Mouse (Mus musculus): ENCODE results near the gene Tmem164. TPM values are rescaled to one million over a fixed set of nuclear protein-coding genes. Genes with fewer than 3 reads are reported as not detected.

The Tmem164 gene
- total RNA-seq, 4 experiments from 2014 or later = 17.0 to 19.5 (median 18.7) TPM

DNA sequence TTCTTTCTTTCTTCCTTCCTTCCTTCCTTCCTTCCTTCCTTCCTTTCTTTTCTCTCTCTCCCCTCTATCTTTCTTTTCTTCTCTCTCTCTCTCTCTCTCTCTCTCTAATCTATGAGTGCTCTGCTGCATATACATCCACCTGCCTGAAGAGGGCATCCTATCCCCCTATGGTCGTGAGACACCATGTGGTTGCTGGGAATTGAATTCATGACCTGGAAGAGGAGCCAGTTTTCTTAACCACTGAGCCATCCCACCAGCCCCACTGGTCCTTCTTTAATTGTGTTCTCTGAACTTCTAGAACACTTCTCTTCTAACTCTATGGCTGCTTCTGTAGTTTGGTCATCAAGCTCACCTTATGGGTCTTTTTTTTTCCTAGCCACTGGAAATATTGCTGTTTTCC is 146.4 kb downstream of the Tmem164 start:
- no peak for DNase-seq (ENCODE audit: low spot score in 2 of 2)

DNA sequence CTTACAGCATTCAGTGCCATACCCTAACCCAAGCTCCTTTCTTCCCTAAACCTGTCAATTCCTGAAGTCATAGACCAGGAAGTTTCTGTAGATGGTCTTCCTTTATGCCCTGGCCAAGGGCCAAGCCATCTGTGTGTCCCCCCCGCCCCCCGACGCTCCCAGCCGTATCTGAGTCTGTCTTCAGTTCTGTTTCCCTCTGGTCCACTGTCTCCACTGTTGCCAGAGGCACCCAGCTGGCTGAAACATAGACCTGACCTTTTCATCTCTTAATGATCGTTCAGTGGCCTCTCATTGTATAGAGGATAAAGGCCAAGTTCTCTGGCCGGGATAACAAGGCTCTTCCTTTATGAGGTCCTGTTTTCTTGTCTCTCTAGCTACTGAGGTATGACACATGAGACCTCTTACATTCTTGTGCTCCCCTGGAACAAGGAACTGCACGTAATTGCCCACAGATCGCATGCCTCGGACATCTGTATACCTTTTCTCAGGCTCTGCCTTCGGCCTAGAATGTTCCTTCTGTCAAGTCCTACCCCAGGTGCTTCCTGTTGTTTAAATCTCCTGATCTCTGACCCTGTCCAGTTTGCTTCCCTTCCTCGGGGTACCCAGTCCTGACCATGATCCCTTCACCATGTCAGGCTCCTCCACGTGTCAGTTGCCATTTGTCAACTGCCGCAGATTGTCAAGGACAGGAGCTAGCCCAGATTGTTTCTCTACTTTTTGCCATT is 147.1 kb downstream of the Tmem164 start:
- no peak for DNase-seq (ENCODE audit: low spot score in 2 of 2)

DNA sequence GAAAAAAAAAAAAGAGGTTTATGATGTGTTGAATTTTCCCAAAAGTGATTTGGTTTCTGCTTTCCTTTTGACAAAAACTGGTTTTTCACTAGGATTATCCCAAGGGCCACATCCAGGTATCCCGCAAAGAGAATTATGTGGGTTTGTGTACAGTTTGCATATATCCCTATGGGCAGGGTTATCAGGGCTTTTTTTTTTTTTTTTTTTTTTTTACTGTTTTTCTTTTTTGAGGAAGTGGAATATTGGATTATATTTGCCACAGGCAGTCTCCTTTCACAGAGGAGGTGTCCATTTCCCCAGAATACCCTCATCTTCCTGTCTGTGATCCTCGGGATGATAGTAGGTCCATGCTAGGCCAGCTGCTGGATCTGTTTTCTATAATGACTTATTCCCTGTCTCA is 148.1 kb downstream of the Tmem164 start:
- DNase-seq (ENCODE audit: low spot score in 2 of 2) = no peak

- no peak for DNase-seq (ENCODE audit: low spot score in 2 of 2)
Measured at GRCm38 (mm10) chrX:142829866-142830470, 148.8 kb downstream of the Tmem164 start.

DNA sequence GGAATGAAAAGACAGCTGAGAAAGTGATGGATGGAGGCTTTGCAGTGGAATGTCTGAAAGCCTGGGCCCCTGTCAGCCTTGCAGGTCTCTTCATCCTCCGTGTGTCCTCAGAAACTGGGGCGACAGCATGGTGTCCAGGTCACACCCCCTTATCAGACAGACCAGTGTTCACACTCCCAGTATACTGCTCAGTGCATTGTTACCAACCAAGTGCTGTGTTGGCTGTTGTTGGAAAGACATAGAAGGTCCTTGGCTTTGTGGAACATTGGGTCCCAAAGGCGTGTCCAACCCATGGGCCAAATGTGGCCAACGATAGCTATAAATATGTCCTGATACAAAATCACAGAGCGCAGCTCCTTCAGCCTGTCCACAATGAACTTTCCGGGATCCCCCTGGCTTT is 149.4 kb downstream of the Tmem164 start:
- DNase-seq (ENCODE audit: low spot score in 2 of 2) = no peak

DNA sequence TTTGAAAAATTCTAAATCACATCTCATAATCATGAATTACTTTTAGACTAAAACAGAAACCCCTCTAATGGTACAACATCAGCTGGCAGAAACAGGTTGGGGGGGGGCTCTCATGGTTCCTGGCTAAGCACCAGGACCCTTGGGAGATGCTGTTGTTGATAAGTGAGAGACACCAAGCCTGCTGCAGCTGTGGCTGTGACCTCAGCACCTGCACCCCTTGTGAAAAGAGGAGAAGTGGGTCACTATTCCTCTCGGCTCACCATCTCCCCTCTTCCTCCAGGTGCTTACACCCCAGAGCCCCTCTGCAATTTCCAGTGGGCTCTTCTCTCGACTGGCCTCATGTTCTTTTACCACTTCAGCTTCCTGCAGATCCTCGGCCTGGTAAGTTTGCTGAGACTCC is 151.0 kb downstream of the Tmem164 start:
- no peak for DNase-seq (ENCODE audit: low spot score in 2 of 2)

DNA sequence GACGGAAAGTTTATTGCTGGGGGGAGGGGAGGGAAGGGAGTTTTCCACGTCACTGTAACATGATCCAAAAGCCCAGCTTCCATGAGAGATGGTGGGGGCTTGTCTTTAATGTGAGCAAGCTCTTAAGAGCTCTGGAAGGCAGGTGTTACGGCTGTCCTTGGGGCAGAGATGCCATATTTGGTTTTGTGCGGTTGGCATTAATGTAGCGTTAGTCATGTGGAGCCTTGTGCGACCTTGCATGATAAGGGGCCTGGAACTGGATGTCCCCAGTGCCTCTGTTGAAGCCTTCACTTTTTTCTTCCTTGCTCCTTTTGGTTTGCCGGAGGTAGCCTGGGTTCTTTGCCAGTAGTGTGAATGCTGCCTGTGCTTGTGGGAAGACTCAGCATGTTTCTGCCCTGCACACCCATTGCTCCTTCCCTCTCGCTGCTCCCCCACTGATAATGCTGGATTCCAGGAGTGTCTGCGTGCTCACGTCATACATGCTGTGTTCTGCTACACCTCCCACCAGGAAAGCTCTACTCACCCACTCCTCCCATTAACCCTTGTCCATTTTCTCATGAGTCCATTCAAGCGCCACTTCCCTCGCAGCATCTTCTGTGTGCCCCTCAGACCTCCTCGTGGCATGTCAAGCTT is 152.1 kb downstream of the Tmem164 start:
- no peak for DNase-seq (ENCODE audit: low spot score in 2 of 2)

GRCm38 (mm10) chrX:142834807-142835206 is 153.6 kb downstream of the Tmem164 start:
- DNase-seq (ENCODE audit: low spot score in 2 of 2) = no peak

- no peak for DNase-seq (ENCODE audit: low spot score in 2 of 2)
Measured at GRCm38 (mm10) chrX:142836399-142836798, 155.2 kb downstream of the Tmem164 start.

- no peak for DNase-seq (ENCODE audit: low spot score in 2 of 2)
Measured at GRCm38 (mm10) chrX:142837316-142837715, 156.1 kb downstream of the Tmem164 start.

- DNase-seq (ENCODE audit: low spot score in 2 of 2) = no peak
Measured at GRCm38 (mm10) chrX:142838841-142839240, 157.6 kb downstream of the Tmem164 start.

- no peak for DNase-seq (ENCODE audit: low spot score in 2 of 2)
Measured at GRCm38 (mm10) chrX:142839411-142839810, 158.2 kb downstream of the Tmem164 start.

DNA sequence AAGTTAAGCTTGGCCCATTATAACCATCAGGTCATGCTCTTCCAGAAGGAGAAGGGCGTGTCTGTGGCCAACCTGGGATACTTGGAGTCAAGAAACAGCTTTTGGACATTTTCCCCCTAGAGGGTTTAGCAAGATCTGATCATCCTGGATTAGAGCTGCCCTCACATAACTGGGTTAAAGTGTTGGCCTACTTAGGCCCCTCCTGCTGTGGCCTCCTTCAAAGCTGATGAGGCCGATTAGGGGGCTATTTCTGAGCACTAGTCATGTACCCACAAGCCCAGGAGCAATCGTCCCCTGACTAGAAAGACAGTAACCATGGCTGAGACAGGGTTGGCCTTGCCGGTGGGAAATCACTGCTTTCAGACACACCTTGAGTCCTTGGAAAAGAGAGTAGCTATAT is 160.7 kb downstream of the Tmem164 start:
- DNase-seq (ENCODE audit: low spot score in 2 of 2) = no peak

DNA sequence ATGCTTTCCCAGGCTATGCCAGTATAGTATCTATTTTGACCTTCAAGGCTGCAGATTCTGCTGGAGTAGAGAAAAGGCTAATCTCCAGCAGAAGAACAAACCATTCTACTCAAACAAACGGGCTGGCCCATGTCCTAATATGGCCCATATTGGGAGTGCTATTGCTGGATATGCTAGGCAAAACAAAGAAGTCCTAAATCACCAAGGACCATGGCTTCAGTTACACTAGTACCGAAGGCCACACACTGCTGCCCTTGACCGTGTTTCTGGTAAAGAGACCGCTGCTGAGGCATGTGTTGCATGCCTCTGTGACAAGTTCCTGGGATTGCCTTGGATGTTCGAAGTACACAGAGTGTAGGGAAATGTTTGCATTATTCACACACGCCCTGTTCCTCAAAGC is 165.1 kb downstream of the Tmem164 start:
- no peak for DNase-seq (ENCODE audit: low spot score in 2 of 2)

DNA sequence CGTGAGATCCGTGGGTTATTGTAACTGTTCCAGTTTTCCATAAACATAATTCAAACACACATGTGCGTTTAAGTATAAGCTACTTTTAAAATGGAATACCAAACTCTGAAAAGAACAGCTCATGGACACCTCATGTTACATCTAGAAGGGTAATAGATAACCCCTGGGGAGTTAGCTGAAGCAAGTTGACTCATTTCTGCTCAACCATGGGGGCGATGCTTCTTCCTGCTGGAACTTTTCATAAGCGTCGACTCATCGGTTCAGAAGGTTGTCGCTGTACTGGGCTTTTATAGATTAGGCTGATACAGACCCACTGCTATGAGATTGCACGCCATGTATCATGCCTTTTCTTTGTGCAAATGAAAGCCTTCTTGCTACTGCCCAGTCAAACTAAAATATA is 166.8 kb downstream of the Tmem164 start:
- DNase-seq (ENCODE audit: low spot score in 2 of 2) = no peak

- DNase-seq (ENCODE audit: low spot score in 2 of 2) = no peak
Measured at GRCm38 (mm10) chrX:142869844-142870243, 188.6 kb downstream of the Tmem164 start.

DNA sequence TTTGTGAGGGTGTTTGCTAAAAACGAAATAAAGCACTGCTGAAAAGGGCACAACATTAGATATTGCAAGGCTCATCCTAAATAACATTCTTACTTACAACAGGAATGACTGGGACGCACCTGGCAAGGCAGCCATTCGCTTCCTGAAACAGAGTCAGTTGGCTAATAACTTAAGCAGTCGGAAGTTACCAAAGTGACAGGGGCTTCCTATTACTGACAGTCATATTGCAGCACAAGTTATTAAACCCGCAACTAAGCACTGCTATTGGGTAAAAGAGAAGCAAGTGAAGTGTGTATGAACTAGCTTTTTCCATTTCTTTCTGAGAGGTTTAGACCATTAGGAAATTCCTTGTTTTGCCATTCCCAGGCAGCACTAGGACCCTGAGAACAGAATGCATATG is 201.0 kb downstream of the Tmem164 start:
- DNase-seq (ENCODE audit: low spot score in 2 of 2) = no peak

- no peak for DNase-seq (ENCODE audit: low spot score in 2 of 2)
Measured at GRCm38 (mm10) chrX:142883593-142883992, 202.4 kb downstream of the Tmem164 start.

DNA sequence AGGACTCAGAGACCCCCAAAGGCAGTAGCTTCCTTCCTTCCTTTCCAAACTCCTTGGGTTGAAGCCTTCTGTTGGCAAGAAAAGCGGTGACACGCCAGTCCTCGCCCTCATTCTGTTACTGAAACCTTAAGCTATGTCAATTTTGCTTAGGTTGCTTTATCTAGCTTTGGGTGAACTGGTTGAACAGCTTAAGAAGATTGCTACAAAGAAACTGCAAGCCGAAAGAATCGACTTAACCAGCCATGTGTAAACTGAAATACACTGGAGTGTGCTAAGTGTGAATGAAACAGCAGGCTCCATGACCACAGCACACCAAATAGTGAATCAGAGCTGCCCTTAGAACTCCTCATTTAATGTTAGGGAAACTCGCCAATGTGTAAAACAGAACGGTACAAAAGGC is 204.8 kb downstream of the Tmem164 start:
- DNase-seq (ENCODE audit: low spot score in 2 of 2) = no peak

Measured in layer of hippocampus, adult 8-10 months (tissue).